Mouse (Mus musculus): ENCODE measurements around the gene Morc3.

DNA sequence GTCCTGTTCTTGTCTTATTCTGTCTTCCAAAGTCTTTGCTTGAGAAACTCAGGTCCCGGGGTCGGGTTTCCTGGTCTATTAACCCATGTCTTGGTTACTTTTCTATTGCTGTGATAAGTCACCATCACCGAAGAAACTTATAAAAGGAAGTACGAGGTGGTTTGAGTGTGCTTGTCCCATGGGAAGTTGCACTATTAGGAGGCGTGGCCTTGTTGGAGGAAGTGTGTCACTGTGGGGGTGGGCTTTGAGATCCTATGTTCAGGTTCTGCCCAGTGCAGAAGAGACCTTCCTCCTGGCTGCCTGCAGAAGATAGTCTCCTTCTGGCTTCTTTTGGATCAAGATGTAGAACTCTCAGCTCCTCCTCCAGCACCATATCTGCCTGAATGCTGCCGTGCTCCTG lies 56.6 kb downstream of the Morc3 start:
- TF ChIP-seq POLR2A (IDR thresholded peaks at IDR 0.05; ENCODE audit: extremely low read depth, insufficient read depth, low read length) = no peak
- no peak for TF ChIP-seq CTCF (IDR thresholded peaks at IDR 0.05; ENCODE audit: extremely low read depth, insufficient read depth, low read length)

Data from cortical plate, adult 2 months (tissue).